Mouse (Mus musculus) lung, embryonic 14.5 days (tissue): ENCODE data around the gene Smurf1. TPM values are rescaled to one million over a fixed set of nuclear protein-coding genes. Genes with fewer than 3 reads are reported as not detected.

ENCODE experiments used
- ATAC-seq: fragments of 200-750 bp; cut with Nextera tagmentation; 2 replicates; pipeline ENCODE4 v1.8.0; 2017; ENCODE audit warnings: mild to moderate bottlenecking, moderate TSS enrichment, moderate library complexity; ENCODE audit not compliant: insufficient read depth
- DNase-seq: peaks from one replicate; pipeline ENCODE4 v3.0.0-alpha.2; 2015
- H3K27ac ChIP-seq: fragments of 300-500 bp; sonication (generic); 2 replicates; pipeline ENCODE4 v1.5.1; 2014; ENCODE audit warnings: low read depth, mild to moderate bottlenecking, moderate library complexity
- H3K27me3 ChIP-seq: fragments of 300-500 bp; sonication (generic); 2 replicates; pipeline ENCODE4 v1.6.1; 2014; ENCODE audit warnings: low read length, control low read depth; ENCODE audit not compliant: insufficient read depth
- H3K36me3 ChIP-seq: fragments of 300-500 bp; sonication (generic); 2 replicates; pipeline ENCODE4 v1.6.1; 2014; ENCODE audit warnings: control low read depth; ENCODE audit not compliant: insufficient read depth
- H3K4me1 ChIP-seq: fragments of 300-500 bp; sonication (generic); 2 replicates; pipeline ENCODE4 v1.6.1; 2014; ENCODE audit warnings: antibody characterized with exemption, control low read depth; ENCODE audit not compliant: insufficient read depth
- H3K4me2 ChIP-seq: fragments of 300-500 bp; sonication (generic); 2 replicates; pipeline ENCODE4 v1.6.1; 2014; ENCODE audit warnings: mild to moderate bottlenecking
- H3K4me3 ChIP-seq: fragments of 300-500 bp; sonication (generic); 2 replicates; pipeline ENCODE4 v1.5.1; 2014; ENCODE audit warnings: low read depth, low read length
- H3K9ac ChIP-seq: fragments of 300-500 bp; sonication (generic); 2 replicates; pipeline ENCODE4 v1.6.1; 2014
- H3K9me3 ChIP-seq: fragments of 300-500 bp; sonication (generic); 2 replicates; pipeline ENCODE4 v1.6.1; 2016; ENCODE audit warnings: low read depth, low read length, control low read depth
- CTCF ChIP-seq: IDR thresholded peaks from 2 replicates; pipeline ENCODE4 v1.5.1; 2016; ENCODE audit warnings: antibody characterized with exemption, low read depth
- WGBS: fragments of 180-500 bp; shearing (Covaris S2); extraction: QIAGEN DNeasy Blood & Tissue Kit; methylation state at CpG from one replicate; pipeline ENCODE4 v1.1.7; 2014; 5-methylcytosine and 5-hydroxymethylcytosine counted together
- polyA plus RNA-seq: library from polyadenylated mRNA; unstranded; fragments of >200 nt; fragmentation: Nextera tagmentation; extraction: Ambion mirVana; gene quantifications from 2 replicates; pipeline ENCODE4 v1.2.1, GENCODE M21; 2014

Smurf1 gene
- polyA plus RNA-seq, 1 experiment from 2014 or later = 28.3 TPM

DNA sequence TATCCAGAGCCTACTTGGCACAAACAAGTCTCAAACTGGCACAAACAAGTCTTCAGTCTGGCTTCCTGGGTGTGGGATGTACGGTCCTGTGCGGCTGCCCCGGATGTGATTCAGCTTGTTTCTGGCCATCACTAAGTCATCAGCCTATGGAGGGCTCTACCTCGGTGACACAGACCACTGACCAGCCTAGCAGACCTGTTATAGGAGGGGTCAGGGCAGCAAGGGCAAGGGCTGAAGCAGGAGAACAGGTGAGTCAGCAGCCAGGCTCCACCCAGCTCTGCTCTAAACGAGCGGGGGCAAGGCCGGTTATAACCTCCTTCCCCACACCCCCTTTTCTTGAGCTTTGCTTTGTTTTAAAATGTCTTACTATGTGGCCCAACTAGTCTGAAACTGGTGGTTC lies 11.2 kb downstream of the Smurf1 start:
- no peaks in the 10 kb centered on the region for H3K9me3 ChIP-seq
- WGBS = 71% methylated on average over 7 of the region's 7 CpGs
- H3K27ac ChIP-seq = no peak overlapping the region
- ATAC-seq (no peak), DNase-seq (no peak)
- no peak overlapping the region for H3K4me2 ChIP-seq
- H3K4me1 ChIP-seq = 0 out of 2 replicates have a peak, but pooled peaks cover 4% of the 10 kb centered on the region
- H3K27me3 ChIP-seq = no peaks in the 10 kb centered on the region
- no peaks in the 10 kb centered on the region for H3K36me3 ChIP-seq
- TF ChIP-seq CTCF = no peak
- no peak overlapping the region for H3K9ac ChIP-seq
- H3K4me3 ChIP-seq = no peak overlapping the region

DNA sequence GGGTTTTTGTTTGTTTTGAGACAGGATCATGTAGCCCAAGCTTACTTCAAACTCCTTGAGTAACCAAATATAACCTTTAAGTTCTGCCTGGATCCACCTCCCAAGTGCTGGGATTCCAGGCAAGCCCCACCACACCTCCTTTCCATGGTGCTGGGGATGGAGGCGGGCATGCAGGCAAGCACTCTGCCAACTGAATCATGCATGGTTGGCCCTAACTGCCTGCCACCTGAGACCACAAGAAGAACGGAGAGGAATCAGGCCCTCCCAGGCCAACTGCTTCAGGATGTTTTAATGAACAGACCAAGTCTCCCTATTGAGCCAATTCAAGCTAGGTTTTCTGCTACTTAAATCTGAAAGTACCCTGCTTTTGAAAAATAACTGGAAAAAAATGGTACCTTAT lies 13.1 kb downstream of the Smurf1 start:
- no peak overlapping the region for H3K9ac ChIP-seq
- TF ChIP-seq CTCF = no peak
- H3K27ac ChIP-seq = no peak overlapping the region
- ATAC-seq (no peak), DNase-seq (no peak)
- 75% methylated on average over 2 of the region's 2 CpGs for WGBS
- H3K4me2 ChIP-seq = no peak overlapping the region
- no peaks in the 10 kb centered on the region for H3K27me3 ChIP-seq
- no peak overlapping the region for H3K4me3 ChIP-seq
- no peaks in the 10 kb centered on the region for H3K36me3 ChIP-seq
- H3K4me1 ChIP-seq = peaks cover 13% of the 10 kb centered on the region
- H3K9me3 ChIP-seq = no peaks in the 10 kb centered on the region

DNA sequence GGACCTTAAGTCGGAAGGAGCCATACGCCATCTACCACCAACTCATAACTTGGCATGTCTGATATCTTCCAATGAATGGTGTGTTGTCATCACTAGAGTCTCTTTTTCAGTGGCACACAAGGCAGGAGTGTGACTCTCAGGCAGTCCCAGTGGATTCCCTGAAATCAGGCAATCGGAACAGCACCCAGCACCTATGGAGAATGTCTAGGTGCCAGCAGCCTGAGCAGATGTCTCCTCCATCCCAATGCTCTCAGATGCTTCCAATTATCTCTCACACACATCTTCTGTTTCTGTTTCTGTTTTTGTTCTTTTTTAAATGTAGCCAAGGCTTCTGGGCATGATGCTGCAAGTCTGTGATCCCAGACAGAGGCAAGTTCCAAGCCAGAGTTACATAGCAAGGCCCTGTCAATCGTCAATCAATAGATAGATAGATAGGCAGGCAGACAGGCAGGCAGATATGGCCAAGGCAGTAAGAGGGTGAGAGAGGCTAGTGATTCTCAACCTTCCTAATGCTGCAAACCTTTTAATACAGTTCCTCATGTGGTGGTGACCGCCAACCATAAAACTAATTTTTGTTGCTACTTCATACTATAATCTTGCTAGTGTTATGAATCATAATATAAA lies 15.1 kb downstream of the Smurf1 start:
- DNase-seq (no peak), ATAC-seq (no peak)
- TF ChIP-seq CTCF = no peak
- Histone ChIP-seq H3K4me2 (no peak overlapping the region), H3K27me3 (no peaks in the 10 kb centered on the region), H3K9me3 (no peaks in the 10 kb centered on the region), H3K4me1 (peaks cover 13% of the 10 kb centered on the region), H3K9ac (no peak overlapping the region), H3K27ac (no peak overlapping the region), H3K4me3 (no peak overlapping the region), H3K36me3 (no peaks in the 10 kb centered on the region)
- WGBS = 85% methylated on average over 5 of the region's 5 CpGs

DNA sequence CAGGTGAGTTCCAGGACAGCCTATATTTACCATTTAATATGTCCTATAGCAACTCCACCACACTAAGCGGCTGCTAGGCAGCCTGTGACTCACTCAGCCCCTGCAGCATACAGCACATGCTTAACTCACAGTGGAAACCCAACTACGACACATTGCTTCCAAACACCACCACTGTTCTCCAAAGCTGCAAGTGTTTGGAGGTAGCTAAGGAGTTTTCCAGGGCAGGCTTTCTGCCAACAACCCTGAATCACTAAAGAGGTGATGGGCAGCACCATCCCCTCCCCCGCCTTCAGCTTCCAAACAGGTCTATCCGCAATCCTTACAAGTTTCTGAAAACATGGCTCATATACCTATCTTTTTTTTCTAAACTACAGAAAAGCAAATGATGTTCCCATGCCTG lies 15.8 kb downstream of the Smurf1 start:
- Histone ChIP-seq H3K27me3 (no peaks in the 10 kb centered on the region), H3K4me1 (peaks cover 13% of the 10 kb centered on the region), H3K36me3 (no peaks in the 10 kb centered on the region), H3K4me3 (no peak overlapping the region), H3K4me2 (no peak overlapping the region), H3K9ac (no peak overlapping the region), H3K27ac (no peak overlapping the region), H3K9me3 (no peaks in the 10 kb centered on the region)
- WGBS = 69% methylated on average over 4 of the region's 4 CpGs
- DNase-seq (no peak), ATAC-seq (no peak)
- no peak for TF ChIP-seq CTCF

DNA sequence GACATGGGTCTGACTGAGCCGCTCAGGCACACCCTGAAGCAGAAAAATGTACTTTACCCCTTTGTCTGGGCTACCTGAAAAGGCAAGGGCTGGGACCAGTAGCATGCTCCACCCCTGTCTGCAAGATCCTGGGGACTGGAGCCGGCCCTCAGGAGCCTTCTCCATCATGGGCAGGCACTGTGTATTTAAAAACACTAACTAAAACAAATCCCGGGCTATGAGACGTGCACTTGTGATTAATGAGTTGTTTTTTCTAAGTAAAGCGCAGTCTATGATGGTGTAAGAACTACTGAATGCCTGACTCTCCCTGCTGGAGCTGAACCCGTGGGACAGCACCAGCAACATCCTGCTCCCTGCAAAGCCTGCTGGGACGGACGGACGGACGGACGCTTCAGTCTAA lies 17.2 kb downstream of the Smurf1 start:
- Histone ChIP-seq H3K9me3 (no peaks in the 10 kb centered on the region), H3K4me3 (no peak overlapping the region), H3K9ac (no peak overlapping the region), H3K4me2 (peak overlapping the region; percentile 29; the same call in 1 of the 2 replicates), H3K36me3 (no peaks in the 10 kb centered on the region), H3K27ac (peak overlapping the region; percentile 6; the same call in 1 of the 2 replicates), H3K27me3 (no peaks in the 10 kb centered on the region), H3K4me1 (peaks cover 13% of the 10 kb centered on the region)
- peak; percentile 75; the same call in 1 of the 2 replicates for ATAC-seq
- no peak for TF ChIP-seq CTCF
- 15% methylated on average over 11 of the region's 11 CpGs for WGBS
- peak; percentile 67 for DNase-seq

DNA sequence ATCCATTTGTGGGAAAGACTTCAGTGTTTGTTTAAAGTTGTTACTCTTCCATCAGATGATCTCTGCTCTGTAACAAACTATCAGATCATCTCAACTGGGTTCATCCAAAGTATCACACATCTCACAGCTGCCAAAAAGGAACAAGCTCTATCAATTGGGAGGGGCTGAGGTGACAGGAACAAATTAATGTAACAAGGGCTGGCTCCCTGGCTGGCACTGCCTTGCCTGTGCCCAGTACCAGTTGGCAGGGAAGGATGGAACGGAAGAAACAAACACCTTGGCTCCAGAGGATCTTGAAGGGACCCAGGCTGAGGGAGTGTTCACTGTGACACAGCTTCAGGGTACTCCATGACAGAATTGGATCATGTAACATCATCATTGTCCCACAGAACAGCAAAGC lies 17.6 kb downstream of the Smurf1 start:
- DNase-seq = peak; percentile 15
- 42% methylated on average over 1 of the region's 1 CpGs for WGBS
- no peak overlapping the region for H3K4me2 ChIP-seq
- no peaks in the 10 kb centered on the region for H3K9me3 ChIP-seq
- TF ChIP-seq CTCF = no peak
- H3K4me3 ChIP-seq = no peak overlapping the region
- no peak overlapping the region for H3K9ac ChIP-seq
- no peak overlapping the region for H3K27ac ChIP-seq
- peaks cover 13% of the 10 kb centered on the region for H3K4me1 ChIP-seq
- no peaks in the 10 kb centered on the region for H3K27me3 ChIP-seq
- ATAC-seq = peak; percentile 47; the same call in 1 of the 2 replicates
- no peaks in the 10 kb centered on the region for H3K36me3 ChIP-seq

DNA sequence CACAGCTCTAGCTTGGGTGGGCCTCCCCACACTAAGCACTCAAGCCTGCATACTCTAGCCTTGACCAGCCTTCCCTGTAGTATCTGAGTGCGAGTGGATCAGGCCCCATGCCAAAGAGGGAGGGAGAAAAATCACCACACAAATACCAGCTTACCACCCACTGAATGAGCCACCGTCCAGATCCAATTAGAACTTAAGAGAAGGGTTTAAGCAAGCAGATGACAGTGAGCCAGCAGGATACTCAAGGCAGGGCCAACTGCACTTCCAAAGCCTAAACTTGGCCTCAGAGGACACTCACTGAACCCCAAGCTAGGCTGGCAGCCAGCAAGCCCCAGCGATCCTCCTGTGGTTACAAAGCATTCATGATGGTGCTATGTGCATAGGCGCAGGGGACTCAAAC lies 19.6 kb downstream of the Smurf1 start:
- 68% methylated on average over 4 of the region's 4 CpGs for WGBS
- H3K4me1 ChIP-seq = peaks cover 13% of the 10 kb centered on the region
- H3K9me3 ChIP-seq = no peaks in the 10 kb centered on the region
- no peak overlapping the region for H3K9ac ChIP-seq
- H3K27me3 ChIP-seq = no peaks in the 10 kb centered on the region
- H3K36me3 ChIP-seq = no peaks in the 10 kb centered on the region
- H3K4me2 ChIP-seq = no peak overlapping the region
- ATAC-seq = no peak
- no peak overlapping the region for H3K4me3 ChIP-seq
- H3K27ac ChIP-seq = no peak overlapping the region
- TF ChIP-seq CTCF = no peak
- no peak for DNase-seq

DNA sequence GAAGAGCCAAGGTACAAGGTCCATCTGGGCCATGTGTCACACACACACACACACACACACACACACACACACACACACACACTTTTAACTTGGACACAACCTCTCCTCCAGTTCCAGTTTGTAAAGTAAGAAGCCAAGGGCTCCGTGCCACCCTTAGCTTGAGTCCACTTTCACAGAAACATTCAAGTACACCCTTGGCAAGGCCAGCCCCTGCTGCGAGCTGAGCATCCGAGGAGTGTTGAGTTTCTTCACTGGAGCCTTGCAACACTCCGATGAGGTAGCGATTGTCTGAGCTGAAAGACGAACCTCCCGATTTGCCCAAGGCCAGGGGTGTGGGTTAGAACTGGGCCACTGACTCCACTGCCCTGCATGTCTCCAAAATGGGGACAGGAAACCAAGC lies 20.7 kb downstream of the Smurf1 start:
- Histone ChIP-seq H3K4me1 (peaks cover 13% of the 10 kb centered on the region), H3K4me3 (no peak overlapping the region), H3K27me3 (no peaks in the 10 kb centered on the region), H3K27ac (no peak overlapping the region), H3K9ac (no peak overlapping the region), H3K9me3 (no peaks in the 10 kb centered on the region), H3K4me2 (no peak overlapping the region), H3K36me3 (no peaks in the 10 kb centered on the region)
- no peak for DNase-seq
- no peak for ATAC-seq
- no peak for TF ChIP-seq CTCF
- 82% methylated on average over 7 of the region's 7 CpGs for WGBS
